Mouse (Mus musculus): ENCODE results near the gene Prdm1. TPM values are rescaled to one million over a fixed set of nuclear protein-coding genes. Genes with fewer than 3 reads are reported as not detected.

The Prdm1 gene
- total and polyA plus RNA-seq, 3 experiments = 4.7 to 13.6 (median 8.0) TPM

DNA sequence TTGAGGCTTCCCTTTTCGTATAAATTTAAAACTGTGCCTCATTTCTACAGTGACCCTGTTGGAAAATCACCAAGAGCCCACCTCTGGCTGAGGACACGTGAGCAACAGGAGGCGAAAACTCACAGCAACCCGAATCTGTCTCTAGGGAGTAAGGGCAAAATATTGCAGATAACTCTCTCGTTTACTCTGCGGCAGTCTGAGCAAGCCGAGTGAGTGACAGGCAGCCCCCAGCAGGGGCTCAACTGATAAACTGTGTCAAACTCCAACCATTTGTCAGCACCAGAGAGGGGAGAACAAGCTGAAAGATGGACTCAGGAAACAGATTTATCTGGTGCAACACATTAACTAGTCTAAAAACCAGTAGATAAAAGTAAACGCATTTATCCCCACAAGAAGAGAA, 62.7 kb downstream of the Prdm1 start:
- H3K4me1 ChIP-seq (ENCODE audit: control insufficient read depth in 1 of 2, insufficient read depth in 2 of 2) = 0 out of 4 replicates have a peak, but pooled peaks cover 0 to under 1% of the 10 kb centered on the region in 2 experiments
- TF ChIP-seq MAX (IDR thresholded peaks at IDR 0.05; ENCODE audit: low read length) (no peak), USF1 (IDR thresholded peaks at IDR 0.05; ENCODE audit: low read depth, low read length) (no peak), PAX5 (IDR thresholded peaks at IDR 0.05; ENCODE audit: low read length) (no peak), NRF1 (IDR thresholded peaks at IDR 0.05; ENCODE audit: low read depth, low read length) (no peak), HCFC1 (IDR thresholded peaks at IDR 0.05; ENCODE audit: low read depth, low read length) (no peak), POLR2AphosphoS2 (IDR thresholded peaks at IDR 0.05; ENCODE audit: low read depth, low read length) (no peak)
- H3K4me3 ChIP-seq (replicated peaks in 1 of 3; ENCODE audit: low read depth in 2 of 3, low read length in 2 of 3, poor library complexity in 1 of 3) = no peak overlapping the region
- H3K9me3 ChIP-seq (replicated peaks; ENCODE audit: low read length) = no peaks in the 10 kb centered on the region
- no peaks in the 10 kb centered on the region for H3K79me2 ChIP-seq (replicated peaks; ENCODE audit: control insufficient read depth, extremely low read depth, insufficient read depth, poor library complexity, severe bottlenecking)
- H3K9ac ChIP-seq (ENCODE audit: insufficient read depth, low read depth) = no peak overlapping the region
- dilution Hi-C loops (cut with MboI; ENCODE audit: extremely low pct_ligation_motif_present, extremely low pct_unique_long_range_greater_than_20kb, low sequenced_read_pairs) (no loop called here), in situ Hi-C loops (cut with MboI; ENCODE audit: low pct_ligation_motif_present, low pct_unique_long_range_greater_than_20kb, low sequenced_read_pairs) (no loop called here)
- H3K4me2 ChIP-seq (ENCODE audit: insufficient read depth, low read depth, poor library complexity, severe bottlenecking) = no peak overlapping the region
- no peak overlapping the region for H3K27ac ChIP-seq (ENCODE audit: insufficient read depth, low read depth)
- no peaks in the 10 kb centered on the region for H3K36me3 ChIP-seq (replicated peaks in 1 of 2; ENCODE audit: control insufficient read depth in 1 of 2, insufficient read depth in 1 of 2, low read length in 1 of 2)
- no peak for DNase-seq (ENCODE audit: extremely low read depth)
- no peaks in the 10 kb centered on the region for H3K27me3 ChIP-seq (replicated peaks)

GRCm38 (mm10) chr10:44464563-44464962, 63.7 kb downstream of the Prdm1 start:
- Histone ChIP-seq H3K4me1 (ENCODE audit: control insufficient read depth in 1 of 2, insufficient read depth in 2 of 2) (peaks cover 0 to 6% of the 10 kb centered on the region in 2 experiments; a peak in 2 of 4 replicates), H3K27ac (ENCODE audit: insufficient read depth, low read depth) (no peak overlapping the region), H3K4me2 (ENCODE audit: insufficient read depth, low read depth, poor library complexity, severe bottlenecking) (no peak overlapping the region), H3K36me3 (replicated peaks in 1 of 2; ENCODE audit: control insufficient read depth in 1 of 2, insufficient read depth in 1 of 2, low read length in 1 of 2) (no peaks in the 10 kb centered on the region), H3K27me3 (replicated peaks) (no peaks in the 10 kb centered on the region), H3K4me3 (replicated peaks in 1 of 3; ENCODE audit: low read depth in 2 of 3, low read length in 2 of 3, poor library complexity in 1 of 3) (no peak overlapping the region), H3K79me2 (replicated peaks; ENCODE audit: control insufficient read depth, extremely low read depth, insufficient read depth, poor library complexity, severe bottlenecking) (no peaks in the 10 kb centered on the region), H3K9me3 (replicated peaks; ENCODE audit: low read length) (no peaks in the 10 kb centered on the region), H3K9ac (ENCODE audit: insufficient read depth, low read depth) (no peak overlapping the region)
- dilution Hi-C loops (cut with MboI; ENCODE audit: extremely low pct_ligation_motif_present, extremely low pct_unique_long_range_greater_than_20kb, low sequenced_read_pairs) (no loop called here), in situ Hi-C loops (cut with MboI; ENCODE audit: low pct_ligation_motif_present, low pct_unique_long_range_greater_than_20kb, low sequenced_read_pairs) (no loop called here)
- no peak for TF ChIP-seq BHLHE40 (IDR thresholded peaks at IDR 0.05; ENCODE audit: low read depth, low read length)
- TF ChIP-seq SMC3 (IDR thresholded peaks at IDR 0.05; ENCODE audit: low read depth, low read length) = no peak
- no peak for TF ChIP-seq JUN (IDR thresholded peaks at IDR 0.05; ENCODE audit: insufficient read depth, low read depth, low read length)
- TF ChIP-seq PAX5 (IDR thresholded peaks at IDR 0.05; ENCODE audit: low read length) = no peak
- TF ChIP-seq GABPA (IDR thresholded peaks at IDR 0.05; ENCODE audit: insufficient replicate concordance, low read depth, low read length) = no peak
- no peak for TF ChIP-seq USF1 (IDR thresholded peaks at IDR 0.05; ENCODE audit: low read depth, low read length)
- TF ChIP-seq TBP (conservative IDR thresholded peaks at IDR 0.05; ENCODE audit: low read depth, low read length) = no peak
- no peak for TF ChIP-seq TCF12 (IDR thresholded peaks at IDR 0.05; ENCODE audit: low read depth, low read length)
- TF ChIP-seq USF2 (conservative IDR thresholded peaks at IDR 0.05; ENCODE audit: low read depth, low read length) = no peak
- no peak for TF ChIP-seq SIN3A (IDR thresholded peaks at IDR 0.05; ENCODE audit: low read length)
- no peak for TF ChIP-seq ELF1 (IDR thresholded peaks at IDR 0.05; ENCODE audit: low read depth, low read length)
- DNase-seq (ENCODE audit: extremely low read depth) = no peak
